Mouse (Mus musculus) bone marrow macrophage, adult 2 months (primary cell): ENCODE measurements around the gene Fam205c.
"Not testable (repeated sequence)": the region's sequence is repeated elsewhere in the genome, so short reads cannot be mapped to it uniquely, and the experiment has no call there.

Source experiments
- CTCF ChIP-seq: IDR thresholded peaks from 2 replicates; pipeline ENCODE4 v1.5.1; 2012; ENCODE audit warnings: low read depth, mild to moderate bottlenecking, low read length, moderate library complexity
- POLR2A ChIP-seq: IDR thresholded peaks from 2 replicates; pipeline ENCODE4 v1.6.1; 2012; ENCODE audit warnings: mild to moderate bottlenecking, low read depth, low read length, borderline replicate concordance

GRCm38 (mm10) chr4:42856671-42857070 lies 17.4 kb downstream of the Fam205c start, which contains the start of gene Gm12394:
- TF ChIP-seq CTCF, POLR2A: not testable (repeated sequence)
